Mouse (Mus musculus) CH12.LX (cell line): ENCODE data around the gene Ncoa3.

Experiments used
- CTCF ChIP-seq, 2 experiments: IDR thresholded peaks in 1 of 2; conservative IDR thresholded peaks in 1 of 2; 2 replicates each; pipeline ENCODE4 v1.5.1; 2011 to 2012; ENCODE audit warnings: low read depth in 2 of 2, low read length in 2 of 2, improper control_type of control experiment in 1 of 2, inconsistent platforms in 1 of 2, mild to moderate bottlenecking in 1 of 2, moderate library complexity in 1 of 2
- EP300 ChIP-seq: IDR thresholded peaks from 2 replicates; pipeline ENCODE4 v1.6.1; 2011; ENCODE audit warnings: low read length, improper control_type of control experiment
- KAT2A ChIP-seq: IDR thresholded peaks from 2 replicates; pipeline ENCODE4 v1.6.1; 2012; ENCODE audit warnings: low read length, improper control_type of control experiment, inconsistent platforms; ENCODE audit not compliant: insufficient replicate concordance
- MAX ChIP-seq: IDR thresholded peaks from 2 replicates; pipeline ENCODE4 v1.6.1; 2011; ENCODE audit warnings: low read length, improper control_type of control experiment
- MEF2A ChIP-seq: IDR thresholded peaks from 2 replicates; pipeline ENCODE4 v1.6.1; 2014; ENCODE audit warnings: low read depth, mild to moderate bottlenecking, inconsistent platforms, low read length, improper control_type of control experiment, borderline replicate concordance
- PAX5 ChIP-seq: IDR thresholded peaks from 2 replicates; pipeline ENCODE4 v1.6.1; 2012; ENCODE audit warnings: low read length, inconsistent platforms, mixed read lengths
- POLR2A ChIP-seq: IDR thresholded peaks from 2 replicates; pipeline ENCODE4 v1.6.1; 2011; ENCODE audit warnings: low read depth, mild to moderate bottlenecking, improper control_type of control experiment, low read length
- USF2 ChIP-seq: conservative IDR thresholded peaks from 2 replicates; pipeline ENCODE4 v1.6.1; 2011; ENCODE audit warnings: low read depth, low read length, improper control_type of control experiment
- ZKSCAN1 ChIP-seq: IDR thresholded peaks from 2 replicates; pipeline ENCODE4 v1.6.1; 2012; ENCODE audit warnings: low read depth, inconsistent platforms, low read length, improper control_type of control experiment, borderline replicate concordance

- TF ChIP-seq CTCF (conservative IDR thresholded peaks at IDR 0.05 in 1 of 2, IDR thresholded peaks at IDR 0.05 in 1 of 2; ENCODE audit: low read depth in 2 of 2, low read length in 2 of 2) (peak in 1 of 2 experiments; percentile 13; a peak in 1 of 4 replicates), USF2 (no peak), KAT2A (no peak), PAX5 (no peak), POLR2A (no peak), ZKSCAN1 (no peak), MAX (no peak), EP300 (no peak), MEF2A (no peak)
Observed at GRCm38 (mm10) chr2:165967076-165967475, 25.4 kb upstream of the Ncoa3 start.
